Mouse (Mus musculus): Measurements from ENCODE around the gene Tmem107. TPM values are rescaled to one million over a fixed set of nuclear protein-coding genes. Genes with fewer than 3 reads are reported as not detected.

The Tmem107 gene
- polyA plus RNA-seq, 1 experiment from 2014 or later: 14.5 TPM

GRCm38 (mm10) chr11:69046395-69046774, 24.2 kb upstream of the Tmem107 start:
- WGBS: 4% methylated on average over 9 of the region's 9 CpGs
- ATAC-seq: no peak
- Histone ChIP-seq H3K4me3 (ENCODE audit: low read depth, low read length) (peak overlapping the region; percentile 75), H3K36me3 (ENCODE audit: control insufficient read depth, insufficient read depth) (peaks cover 3% of the 10 kb centered on the region; the same call in 1 of the 2 replicates), H3K27me3 (replicated peaks; ENCODE audit: control insufficient read depth, insufficient read depth, low read length) (no peaks in the 10 kb centered on the region), H3K4me1 (replicated peaks; ENCODE audit: control insufficient read depth, insufficient read depth, low read length) (no peaks in the 10 kb centered on the region), H3K4me2 (replicated peaks; ENCODE audit: low read depth) (peak overlapping the region; percentile 80), H3K9ac (ENCODE audit: low read depth, low read length) (peak overlapping the region; percentile 49), H3K9me3 (ENCODE audit: control insufficient read depth) (no peaks in the 10 kb centered on the region), H3K27ac (ENCODE audit: low read depth, low read length) (peak overlapping the region; percentile 50; the same call in 1 of the 2 replicates)
- no peak for TF ChIP-seq CTCF (IDR thresholded peaks at IDR 0.05; ENCODE audit: low read depth)

GRCm38 (mm10) chr11:69047592-69047991, 23.0 kb upstream of the Tmem107 start:
- no peak overlapping the region for H3K4me2 ChIP-seq (replicated peaks; ENCODE audit: low read depth)
- no peak overlapping the region for H3K4me3 ChIP-seq (ENCODE audit: low read depth, low read length)
- no peaks in the 10 kb centered on the region for H3K4me1 ChIP-seq (replicated peaks; ENCODE audit: control insufficient read depth, insufficient read depth, low read length)
- TF ChIP-seq CTCF (IDR thresholded peaks at IDR 0.05; ENCODE audit: low read depth): no peak
- H3K36me3 ChIP-seq (ENCODE audit: control insufficient read depth, insufficient read depth): peaks cover 3% of the 10 kb centered on the region; the same call in 1 of the 2 replicates
- no peak overlapping the region for H3K9ac ChIP-seq (ENCODE audit: low read depth, low read length)
- no peaks in the 10 kb centered on the region for H3K27me3 ChIP-seq (replicated peaks; ENCODE audit: control insufficient read depth, insufficient read depth, low read length)
- no peak for ATAC-seq
- H3K27ac ChIP-seq (ENCODE audit: low read depth, low read length): no peak overlapping the region
- H3K9me3 ChIP-seq (ENCODE audit: control insufficient read depth): no peaks in the 10 kb centered on the region
- WGBS: 87% methylated on average over 12 of the region's 12 CpGs

GRCm38 (mm10) chr11:69048151-69048550, 22.5 kb upstream of the Tmem107 start:
- Histone ChIP-seq H3K9me3 (ENCODE audit: control insufficient read depth) (no peaks in the 10 kb centered on the region), H3K27ac (ENCODE audit: low read depth, low read length) (no peak overlapping the region), H3K4me1 (replicated peaks; ENCODE audit: control insufficient read depth, insufficient read depth, low read length) (no peaks in the 10 kb centered on the region), H3K9ac (ENCODE audit: low read depth, low read length) (no peak overlapping the region), H3K27me3 (replicated peaks; ENCODE audit: control insufficient read depth, insufficient read depth, low read length) (no peaks in the 10 kb centered on the region), H3K36me3 (ENCODE audit: control insufficient read depth, insufficient read depth) (peaks cover 3% of the 10 kb centered on the region; the same call in 1 of the 2 replicates), H3K4me2 (replicated peaks; ENCODE audit: low read depth) (no peak overlapping the region), H3K4me3 (ENCODE audit: low read depth, low read length) (no peak overlapping the region)
- ATAC-seq: no peak
- TF ChIP-seq CTCF (IDR thresholded peaks at IDR 0.05; ENCODE audit: low read depth): no peak
- WGBS: 90% methylated on average over 14 of the region's 14 CpGs

- no peak overlapping the region for H3K4me2 ChIP-seq (replicated peaks; ENCODE audit: low read depth)
- TF ChIP-seq CTCF (IDR thresholded peaks at IDR 0.05; ENCODE audit: low read depth): no peak
- H3K4me3 ChIP-seq (ENCODE audit: low read depth, low read length): no peak overlapping the region
- H3K27ac ChIP-seq (ENCODE audit: low read depth, low read length): no peak overlapping the region
- 95% methylated on average over 8 of the region's 8 CpGs for WGBS
- H3K36me3 ChIP-seq (ENCODE audit: control insufficient read depth, insufficient read depth): peaks cover 3% of the 10 kb centered on the region; the same call in 1 of the 2 replicates
- no peaks in the 10 kb centered on the region for H3K27me3 ChIP-seq (replicated peaks; ENCODE audit: control insufficient read depth, insufficient read depth, low read length)
- no peak for ATAC-seq
- no peaks in the 10 kb centered on the region for H3K9me3 ChIP-seq (ENCODE audit: control insufficient read depth)
- H3K4me1 ChIP-seq (replicated peaks; ENCODE audit: control insufficient read depth, insufficient read depth, low read length): no peaks in the 10 kb centered on the region
- H3K9ac ChIP-seq (ENCODE audit: low read depth, low read length): no peak overlapping the region
Observed at GRCm38 (mm10) chr11:69050748-69051147, 19.9 kb upstream of the Tmem107 start.

GRCm38 (mm10) chr11:69051771-69052170, 18.8 kb upstream of the Tmem107 start:
- no peak overlapping the region for H3K4me2 ChIP-seq (replicated peaks; ENCODE audit: low read depth)
- no peak overlapping the region for H3K4me3 ChIP-seq (ENCODE audit: low read depth, low read length)
- no peaks in the 10 kb centered on the region for H3K4me1 ChIP-seq (replicated peaks; ENCODE audit: control insufficient read depth, insufficient read depth, low read length)
- 89% methylated on average over 4 of the region's 4 CpGs for WGBS
- no peaks in the 10 kb centered on the region for H3K9me3 ChIP-seq (ENCODE audit: control insufficient read depth)
- no peak overlapping the region for H3K27ac ChIP-seq (ENCODE audit: low read depth, low read length)
- H3K9ac ChIP-seq (ENCODE audit: low read depth, low read length): no peak overlapping the region
- no peak for TF ChIP-seq CTCF (IDR thresholded peaks at IDR 0.05; ENCODE audit: low read depth)
- no peak for ATAC-seq
- H3K36me3 ChIP-seq (ENCODE audit: control insufficient read depth, insufficient read depth): peaks cover 3% of the 10 kb centered on the region; the same call in 1 of the 2 replicates
- H3K27me3 ChIP-seq (replicated peaks; ENCODE audit: control insufficient read depth, insufficient read depth, low read length): no peaks in the 10 kb centered on the region

- H3K27me3 ChIP-seq (replicated peaks; ENCODE audit: control insufficient read depth, insufficient read depth, low read length): no peaks in the 10 kb centered on the region
- H3K4me2 ChIP-seq (replicated peaks; ENCODE audit: low read depth): no peak overlapping the region
- WGBS: 88% methylated on average over 2 of the region's 2 CpGs
Observed at GRCm38 (mm10) chr11:69052824-69053421, 17.7 kb upstream of the Tmem107 start.

More at GRCm38 (mm10) chr11:69052824-69053421, 17.7 kb upstream of the Tmem107 start:
- no peak for ATAC-seq
- Histone ChIP-seq H3K27ac (ENCODE audit: low read depth, low read length) (no peak overlapping the region), H3K9ac (ENCODE audit: low read depth, low read length) (no peak overlapping the region), H3K9me3 (ENCODE audit: control insufficient read depth) (no peaks in the 10 kb centered on the region), H3K4me3 (ENCODE audit: low read depth, low read length) (no peak overlapping the region), H3K36me3 (ENCODE audit: control insufficient read depth, insufficient read depth) (peaks cover 3% of the 10 kb centered on the region; the same call in 1 of the 2 replicates), H3K4me1 (replicated peaks; ENCODE audit: control insufficient read depth, insufficient read depth, low read length) (no peaks in the 10 kb centered on the region)
- no peak for TF ChIP-seq CTCF (IDR thresholded peaks at IDR 0.05; ENCODE audit: low read depth)
